Mouse (Mus musculus): ENCODE results near the gene Sox1. TPM values are rescaled to one million over a fixed set of nuclear protein-coding genes. Genes with fewer than 3 reads are reported as not detected.

Gene Sox1
- polyA plus RNA-seq, 1 experiment: not detected

- TF ChIP-seq GATA1 (IDR thresholded peaks at IDR 0.05; ENCODE audit: low read length): no peak
Measured at GRCm38 (mm10) chr8:12385686-12386488, 9.2 kb upstream of the Sox1 start.

DNA sequence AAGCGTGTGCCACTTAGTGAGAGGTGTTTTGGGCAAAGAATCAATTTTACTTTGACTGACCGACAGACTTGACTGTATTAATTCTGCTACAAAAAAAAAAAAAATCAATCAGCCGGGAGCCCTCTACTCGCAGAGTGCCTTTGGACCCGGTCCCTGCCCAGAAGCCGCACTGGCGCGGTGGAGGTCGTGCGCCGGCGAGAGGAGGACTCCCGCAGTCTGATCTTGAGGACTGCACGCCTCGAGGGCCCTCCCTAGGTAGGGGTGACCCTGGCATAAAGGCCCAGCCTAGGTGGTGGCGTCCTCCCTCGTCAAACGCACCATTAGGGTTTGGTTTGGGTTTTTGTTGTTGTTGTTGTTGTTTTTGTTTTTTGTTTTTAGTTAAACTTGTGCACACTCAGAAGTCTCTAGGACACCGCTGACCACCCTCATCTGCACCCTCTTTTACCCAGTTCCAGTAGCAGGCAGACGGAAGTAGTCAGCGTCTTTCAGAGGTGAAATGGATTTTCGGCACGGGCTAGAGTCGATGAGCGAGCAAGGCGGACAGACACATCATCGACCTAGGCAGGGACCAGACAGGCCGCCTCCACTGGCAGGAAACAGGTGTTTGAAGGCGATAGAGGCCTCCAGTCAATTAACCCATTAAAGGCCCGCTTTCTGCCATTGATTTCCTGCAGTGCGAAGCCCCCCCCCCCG lies 8.4 kb upstream of the Sox1 start:
- TF ChIP-seq GATA1 (IDR thresholded peaks at IDR 0.05; ENCODE audit: low read length): no peak

- no peak for TF ChIP-seq GATA1 (IDR thresholded peaks at IDR 0.05; ENCODE audit: low read length)
Measured at GRCm38 (mm10) chr8:12387223-12387860, 7.8 kb upstream of the Sox1 start.

GRCm38 (mm10) chr8:12387901-12388300 lies 7.2 kb upstream of the Sox1 start:
- no peak for TF ChIP-seq GATA1 (IDR thresholded peaks at IDR 0.05; ENCODE audit: low read length)

DNA sequence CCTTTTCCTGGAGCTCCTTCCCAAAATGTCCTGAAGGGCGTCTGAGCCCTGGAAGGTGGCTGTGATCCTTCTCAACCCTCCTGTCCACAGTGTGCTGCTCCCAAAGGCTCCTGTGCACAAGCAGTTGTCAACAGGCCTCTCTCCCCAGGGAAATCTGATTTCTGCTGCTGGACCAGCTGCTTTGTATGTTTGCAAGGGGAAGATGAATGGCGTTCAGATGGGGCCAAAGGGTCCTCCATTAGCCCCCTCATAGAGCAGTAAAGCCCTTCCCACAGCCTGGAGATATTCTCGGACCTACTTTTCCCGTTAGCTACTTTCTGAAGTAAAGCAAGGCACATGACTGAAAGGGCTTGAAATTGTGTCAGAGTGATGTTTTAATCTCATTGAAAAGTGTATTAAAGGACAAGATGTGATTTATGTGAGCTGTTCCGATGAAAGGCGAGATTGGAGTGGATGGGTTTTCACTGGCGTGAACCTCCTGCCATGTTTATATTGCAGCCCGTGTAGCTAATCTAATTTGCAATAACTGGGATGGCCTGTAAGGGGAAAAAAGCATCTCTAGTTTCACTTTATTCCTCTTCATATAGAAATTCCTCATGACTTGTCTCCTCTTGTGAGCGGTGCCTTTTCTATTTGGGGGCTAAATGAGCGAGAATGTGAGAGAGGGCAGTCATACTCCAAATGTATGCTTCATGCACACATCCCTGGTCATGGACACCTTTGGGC lies 6.5 kb upstream of the Sox1 start:
- no peak for TF ChIP-seq GATA1 (IDR thresholded peaks at IDR 0.05; ENCODE audit: low read length)

DNA sequence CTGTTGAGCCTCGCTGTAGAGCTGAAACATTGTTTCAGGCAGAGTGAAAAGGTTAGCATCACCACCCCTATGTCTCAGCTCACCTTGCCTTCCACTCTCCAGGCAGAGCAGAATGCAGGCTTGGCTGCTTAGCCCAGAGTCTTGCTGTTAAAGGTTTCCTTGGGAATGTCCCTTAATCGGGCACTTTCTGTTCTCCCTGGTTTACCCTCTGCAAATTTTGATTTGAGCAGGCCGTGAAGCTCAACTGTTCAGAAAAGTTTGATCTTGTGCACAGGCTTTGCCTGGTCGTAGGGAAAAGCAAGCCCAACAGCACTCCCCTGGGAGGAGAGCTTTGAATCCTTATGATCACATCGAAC lies 6.0 kb upstream of the Sox1 start:
- TF ChIP-seq GATA1 (IDR thresholded peaks at IDR 0.05; ENCODE audit: low read length): no peak

GRCm38 (mm10) chr8:12389801-12390639 lies 5.1 kb upstream of the Sox1 start:
- TF ChIP-seq GATA1 (IDR thresholded peaks at IDR 0.05; ENCODE audit: low read length): no peak

DNA sequence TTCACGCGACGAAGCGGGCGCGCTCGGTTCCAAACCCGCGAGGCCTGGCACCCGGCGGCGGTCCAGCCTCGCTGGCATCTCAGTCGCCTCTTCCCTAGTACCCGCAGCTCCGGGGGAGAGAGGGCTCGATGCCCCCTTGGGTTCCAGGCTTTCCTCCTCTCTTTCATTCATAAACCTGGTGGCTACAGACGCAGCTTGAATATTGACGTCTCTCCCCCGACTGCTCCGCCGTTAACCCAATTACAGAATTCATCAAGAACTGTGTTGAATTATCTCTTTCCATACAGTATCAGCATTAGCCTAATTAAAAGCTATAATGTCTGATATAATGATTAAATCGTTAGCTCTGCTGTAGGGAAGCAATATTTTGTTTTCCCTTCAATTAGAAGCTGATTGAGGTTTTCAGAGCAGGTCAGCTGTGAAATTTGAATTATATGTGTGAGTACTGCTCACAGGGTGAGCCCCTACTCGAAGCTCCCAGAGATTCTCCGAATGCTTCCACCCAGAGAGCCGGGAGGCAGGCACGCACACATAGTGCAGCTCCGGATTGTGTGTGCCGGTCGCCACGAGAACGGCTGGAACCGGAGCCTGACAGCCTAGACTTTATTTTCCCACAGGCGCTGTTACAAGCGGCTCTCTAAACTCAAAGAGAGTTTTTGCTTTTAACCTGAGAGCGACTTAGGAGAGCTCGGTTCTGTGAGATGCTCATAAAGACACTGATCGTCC lies 4.3 kb upstream of the Sox1 start:
- no peak for TF ChIP-seq GATA1 (IDR thresholded peaks at IDR 0.05; ENCODE audit: low read length)

GRCm38 (mm10) chr8:12391366-12392250 lies 3.5 kb upstream of the Sox1 start:
- TF ChIP-seq GATA1 (IDR thresholded peaks at IDR 0.05; ENCODE audit: low read length): no peak

- no peak for TF ChIP-seq GATA1 (IDR thresholded peaks at IDR 0.05; ENCODE audit: low read length)
Measured at GRCm38 (mm10) chr8:12392801-12393200, 2.3 kb upstream of the Sox1 start.

GRCm38 (mm10) chr8:12394385-12395000 lies 602 bp upstream of the Sox1 start:
- no peak for TF ChIP-seq GATA1 (IDR thresholded peaks at IDR 0.05; ENCODE audit: low read length)

- no peak for TF ChIP-seq GATA1 (IDR thresholded peaks at IDR 0.05; ENCODE audit: low read length)
Measured at GRCm38 (mm10) chr8:12396501-12397345, 1.6 kb downstream of the Sox1 start.

All from G1E-ER4 (cell line).